Mouse (Mus musculus) midbrain, embryonic 14.5 days (tissue): ENCODE measurements around the gene Nsd1. TPM values are rescaled to one million over a fixed set of nuclear protein-coding genes. Genes with fewer than 3 reads are reported as not detected.

ENCODE experiments used
- ATAC-seq: fragments of 200-750 bp; cut with Nextera tagmentation; 2 replicates; pipeline ENCODE4 v1.8.0; 2017; ENCODE audit warnings: moderate number of reproducible peaks, moderate library complexity; ENCODE audit not compliant: low FRiP score, low TSS enrichment
- DNase-seq: peaks from one replicate; pipeline ENCODE4 v3.0.0-alpha.2; 2015
- H3K27ac ChIP-seq: fragments of 300-500 bp; sonication (generic); replicated peaks from 2 replicates; pipeline ENCODE4 v1.5.1; 2014; ENCODE audit warnings: mild to moderate bottlenecking, low read depth, low read length, moderate library complexity
- H3K27me3 ChIP-seq: fragments of 300-500 bp; sonication (generic); 2 replicates; pipeline ENCODE4 v1.6.1; 2014; ENCODE audit warnings: low read length, control low read depth, mixed read lengths; ENCODE audit not compliant: control insufficient read depth, insufficient read depth
- H3K36me3 ChIP-seq: fragments of 300-500 bp; sonication (generic); 2 replicates; pipeline ENCODE4 v1.6.1; 2014; ENCODE audit warnings: low read length, control low read depth; ENCODE audit not compliant: control insufficient read depth, insufficient read depth
- H3K4me1 ChIP-seq: fragments of 300-500 bp; sonication (generic); 2 replicates; pipeline ENCODE4 v1.6.1; 2014; ENCODE audit warnings: mild to moderate bottlenecking, antibody characterized with exemption, low read length, control low read depth; ENCODE audit not compliant: control insufficient read depth, insufficient read depth
- H3K4me2 ChIP-seq: fragments of 300-500 bp; sonication (generic); 2 replicates; pipeline ENCODE4 v1.6.1; 2014; ENCODE audit warnings: mild to moderate bottlenecking, low read length, moderate library complexity
- H3K4me3 ChIP-seq: fragments of 300-500 bp; sonication (generic); replicated peaks from 2 replicates; pipeline ENCODE4 v1.5.1; 2014; ENCODE audit warnings: low read depth, low read length
- H3K9ac ChIP-seq: fragments of 300-500 bp; sonication (generic); replicated peaks from 2 replicates; pipeline ENCODE4 v1.6.1; 2014; ENCODE audit warnings: mild to moderate bottlenecking, low read length, moderate library complexity
- H3K9me3 ChIP-seq: fragments of 300-500 bp; sonication (generic); 2 replicates; pipeline ENCODE4 v1.6.1; 2016; ENCODE audit warnings: low read length, control low read depth, mixed read lengths; ENCODE audit not compliant: control insufficient read depth
- WGBS: fragments of 180-500 bp; shearing (Covaris S2); extraction: QIAGEN DNeasy Blood & Tissue Kit; methylation state at CpG from one replicate; pipeline ENCODE4 v1.1.7; 2014; 5-methylcytosine and 5-hydroxymethylcytosine counted together
- polyA plus RNA-seq: library from polyadenylated mRNA; unstranded; fragments of >200 nt; fragmentation: Nextera tagmentation; extraction: Ambion mirVana; gene quantifications from 2 replicates; pipeline ENCODE4 v1.2.1, GENCODE M21; 2014

The Nsd1 gene
- polyA plus RNA-seq, 1 experiment from 2014 or later, result 76.6 TPM

- H3K36me3 ChIP-seq, result no peaks in the 10 kb centered on the region
- DNase-seq, result peak; percentile 74
- ATAC-seq, result peak; percentile 69
- no peak overlapping the region for H3K9ac ChIP-seq
- no peaks in the 10 kb centered on the region for H3K27me3 ChIP-seq
- H3K4me2 ChIP-seq, result peak overlapping the region; percentile 35
- H3K4me3 ChIP-seq, result no peak overlapping the region
- H3K4me1 ChIP-seq, result peaks cover 25% of the 10 kb centered on the region
- H3K27ac ChIP-seq, result peak overlapping the region; percentile 71
- H3K9me3 ChIP-seq, result no peaks in the 10 kb centered on the region
- WGBS, result 11% methylated on average over 26 of the region's 26 CpGs
These were observed 37.9 kb upstream of the Nsd1 start for GRCm38 (mm10) chr13:55171517-55172335.

GRCm38 (mm10) chr13:55172336-55172770, 37.2 kb upstream of the Nsd1 start:
- WGBS, result 43% methylated on average over 7 of the region's 7 CpGs
- Histone ChIP-seq H3K4me2 (no peak overlapping the region), H3K27me3 (no peaks in the 10 kb centered on the region), H3K27ac (no peak overlapping the region), H3K4me1 (peaks cover 25% of the 10 kb centered on the region), H3K4me3 (no peak overlapping the region), H3K9ac (no peak overlapping the region), H3K36me3 (no peaks in the 10 kb centered on the region), H3K9me3 (no peaks in the 10 kb centered on the region)
- DNase-seq (no peak), ATAC-seq (no peak)

- no peak for ATAC-seq
- 71% methylated on average over 11 of the region's 11 CpGs for WGBS
These were observed 35.2 kb upstream of the Nsd1 start for GRCm38 (mm10) chr13:55174347-55174746.

GRCm38 (mm10) chr13:55176265-55176664, 33.3 kb upstream of the Nsd1 start:
- DNase-seq (no peak), ATAC-seq (no peak)
- Histone ChIP-seq H3K27me3 (no peaks in the 10 kb centered on the region), H3K27ac (no peak overlapping the region), H3K9me3 (no peaks in the 10 kb centered on the region), H3K4me2 (no peak overlapping the region), H3K4me3 (no peak overlapping the region), H3K36me3 (no peaks in the 10 kb centered on the region), H3K9ac (no peak overlapping the region), H3K4me1 (peaks cover 12% of the 10 kb centered on the region)
- 89% methylated on average over 6 of the region's 6 CpGs for WGBS

More at GRCm38 (mm10) chr13:55174347-55174746, 35.2 kb upstream of the Nsd1 start:
- H3K27ac ChIP-seq, result no peak overlapping the region
- no peak overlapping the region for H3K4me2 ChIP-seq
- DNase-seq, result no peak
- H3K36me3 ChIP-seq, result no peaks in the 10 kb centered on the region
- H3K4me1 ChIP-seq, result peaks cover 16% of the 10 kb centered on the region
- H3K9me3 ChIP-seq, result no peaks in the 10 kb centered on the region
- no peak overlapping the region for H3K4me3 ChIP-seq
- no peaks in the 10 kb centered on the region for H3K27me3 ChIP-seq
- no peak overlapping the region for H3K9ac ChIP-seq

GRCm38 (mm10) chr13:55177903-55178496, 31.6 kb upstream of the Nsd1 start:
- DNase-seq (no peak), ATAC-seq (no peak)
- H3K36me3 ChIP-seq, result no peaks in the 10 kb centered on the region
- WGBS, result 59% methylated on average over 4 of the region's 4 CpGs
- no peak overlapping the region for H3K4me3 ChIP-seq
- H3K9ac ChIP-seq, result no peak overlapping the region
- H3K9me3 ChIP-seq, result no peaks in the 10 kb centered on the region
- no peak overlapping the region for H3K27ac ChIP-seq
- no peaks in the 10 kb centered on the region for H3K27me3 ChIP-seq
- H3K4me2 ChIP-seq, result no peak overlapping the region
- peaks cover 6% of the 10 kb centered on the region; the same call in 1 of the 2 replicates for H3K4me1 ChIP-seq

GRCm38 (mm10) chr13:55178556-55178955, 31.0 kb upstream of the Nsd1 start:
- ATAC-seq, result peak; percentile 48; the same call in 1 of the 2 replicates
- no peak overlapping the region for H3K27ac ChIP-seq

GRCm38 (mm10) chr13:55179591-55179990, 30.0 kb upstream of the Nsd1 start:
- Histone ChIP-seq H3K27ac (no peak overlapping the region), H3K4me1 (peaks cover 6% of the 10 kb centered on the region; the same call in 1 of the 2 replicates), H3K4me3 (no peak overlapping the region), H3K9me3 (no peaks in the 10 kb centered on the region), H3K9ac (no peak overlapping the region), H3K27me3 (no peaks in the 10 kb centered on the region), H3K36me3 (no peaks in the 10 kb centered on the region), H3K4me2 (no peak overlapping the region)
- 89% methylated on average over 3 of the region's 3 CpGs for WGBS
- no peak for ATAC-seq
- DNase-seq, result no peak

More at GRCm38 (mm10) chr13:55178556-55178955, 31.0 kb upstream of the Nsd1 start:
- H3K9ac ChIP-seq, result no peak overlapping the region
- no peaks in the 10 kb centered on the region for H3K36me3 ChIP-seq
- DNase-seq, result peak; percentile 82
- H3K27me3 ChIP-seq, result no peaks in the 10 kb centered on the region
- no peaks in the 10 kb centered on the region for H3K9me3 ChIP-seq
- WGBS, result 37% methylated on average over 2 of the region's 2 CpGs
- no peak overlapping the region for H3K4me3 ChIP-seq
- H3K4me1 ChIP-seq, result peaks cover 6% of the 10 kb centered on the region; the same call in 1 of the 2 replicates
- no peak overlapping the region for H3K4me2 ChIP-seq

- Histone ChIP-seq H3K9me3 (no peaks in the 10 kb centered on the region), H3K9ac (no peak overlapping the region), H3K27ac (no peak overlapping the region), H3K4me3 (peak overlapping the region; percentile 24), H3K27me3 (no peaks in the 10 kb centered on the region), H3K4me1 (peaks cover 6% of the 10 kb centered on the region; the same call in 1 of the 2 replicates), H3K36me3 (no peaks in the 10 kb centered on the region), H3K4me2 (peak overlapping the region; percentile 49)
- 79% methylated on average over 2 of the region's 2 CpGs for WGBS
- no peak for DNase-seq
- ATAC-seq, result no peak
These were observed 27.8 kb upstream of the Nsd1 start for GRCm38 (mm10) chr13:55181786-55182172.
